Mouse (Mus musculus) lung, embryonic 14.5 days (tissue): ENCODE measurements at regions not wholly inside any gene's neighbourhood (a gene's known extent, or its start where the extent isn't known, plus 50 kb on each side); places are given as distances from the start of the nearest gene placed in this dataset. TPM values are rescaled to one million over a fixed set of nuclear protein-coding genes. Genes with fewer than 3 reads are reported as not detected.

ENCODE experiments used
- ATAC-seq: fragments of 200-750 bp; cut with Nextera tagmentation; 2 replicates; pipeline ENCODE4 v1.8.0; 2017; ENCODE audit warnings: mild to moderate bottlenecking, moderate TSS enrichment, moderate library complexity; ENCODE audit not compliant: insufficient read depth
- DNase-seq: peaks from one replicate; pipeline ENCODE4 v3.0.0-alpha.2; 2015
- H3K27ac ChIP-seq: fragments of 300-500 bp; sonication (generic); 2 replicates; pipeline ENCODE4 v1.5.1; 2014; ENCODE audit warnings: low read depth, mild to moderate bottlenecking, moderate library complexity
- H3K27me3 ChIP-seq: fragments of 300-500 bp; sonication (generic); 2 replicates; pipeline ENCODE4 v1.6.1; 2014; ENCODE audit warnings: low read length, control low read depth; ENCODE audit not compliant: insufficient read depth
- H3K36me3 ChIP-seq: fragments of 300-500 bp; sonication (generic); 2 replicates; pipeline ENCODE4 v1.6.1; 2014; ENCODE audit warnings: control low read depth; ENCODE audit not compliant: insufficient read depth
- H3K4me1 ChIP-seq: fragments of 300-500 bp; sonication (generic); 2 replicates; pipeline ENCODE4 v1.6.1; 2014; ENCODE audit warnings: antibody characterized with exemption, control low read depth; ENCODE audit not compliant: insufficient read depth
- H3K4me2 ChIP-seq: fragments of 300-500 bp; sonication (generic); 2 replicates; pipeline ENCODE4 v1.6.1; 2014; ENCODE audit warnings: mild to moderate bottlenecking
- H3K4me3 ChIP-seq: fragments of 300-500 bp; sonication (generic); 2 replicates; pipeline ENCODE4 v1.5.1; 2014; ENCODE audit warnings: low read depth, low read length
- H3K9ac ChIP-seq: fragments of 300-500 bp; sonication (generic); 2 replicates; pipeline ENCODE4 v1.6.1; 2014
- H3K9me3 ChIP-seq: fragments of 300-500 bp; sonication (generic); 2 replicates; pipeline ENCODE4 v1.6.1; 2016; ENCODE audit warnings: low read depth, low read length, control low read depth
- CTCF ChIP-seq: IDR thresholded peaks from 2 replicates; pipeline ENCODE4 v1.5.1; 2016; ENCODE audit warnings: antibody characterized with exemption, low read depth
- WGBS: fragments of 180-500 bp; shearing (Covaris S2); extraction: QIAGEN DNeasy Blood & Tissue Kit; methylation state at CpG from one replicate; pipeline ENCODE4 v1.1.7; 2014; 5-methylcytosine and 5-hydroxymethylcytosine counted together
- microRNA counts: library from miRNA; unstranded; fragments of <30 nt; microRNA quantifications from one replicate; lab custom pipeline; 2016
- microRNA-seq: library from miRNA; unstranded; fragments of <30 nt; microRNA quantifications from one replicate; pipeline ENCODE4, GENCODE M21; 2016; ENCODE audit warnings: borderline number of aligned reads

DNA sequence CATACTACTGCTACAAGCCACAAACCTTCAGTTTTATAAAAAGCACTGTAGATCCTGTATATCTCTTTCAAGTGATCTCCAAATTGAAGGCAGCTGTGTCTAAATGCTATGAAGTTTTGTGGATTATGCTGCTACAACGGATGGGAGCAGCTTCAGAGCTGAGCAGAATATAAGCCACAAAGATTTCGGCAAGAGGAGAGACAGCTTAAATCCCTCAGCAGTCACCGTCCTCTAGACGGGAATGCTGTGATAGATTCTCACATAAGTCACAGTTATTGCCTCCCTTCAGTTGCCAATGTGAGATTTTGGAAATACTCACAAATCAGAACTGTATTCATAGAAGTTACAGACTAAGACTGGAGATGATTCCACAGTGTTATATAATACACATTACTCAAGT, 76.3 kb upstream of the Ccdc85a start:
- DNase-seq: peak; percentile 6
- no peak for ATAC-seq
- H3K36me3 ChIP-seq: no peaks in the 10 kb centered on the region
- H3K27ac ChIP-seq: no peak overlapping the region
- no peak overlapping the region for H3K4me3 ChIP-seq
- 35% methylated on average over 4 of the region's 4 CpGs for WGBS
- no peak overlapping the region for H3K4me2 ChIP-seq
- no peak for TF ChIP-seq CTCF
- no peaks in the 10 kb centered on the region for H3K27me3 ChIP-seq
- H3K9me3 ChIP-seq: no peaks in the 10 kb centered on the region
- H3K4me1 ChIP-seq: no peaks in the 10 kb centered on the region
- H3K9ac ChIP-seq: no peak overlapping the region

DNA sequence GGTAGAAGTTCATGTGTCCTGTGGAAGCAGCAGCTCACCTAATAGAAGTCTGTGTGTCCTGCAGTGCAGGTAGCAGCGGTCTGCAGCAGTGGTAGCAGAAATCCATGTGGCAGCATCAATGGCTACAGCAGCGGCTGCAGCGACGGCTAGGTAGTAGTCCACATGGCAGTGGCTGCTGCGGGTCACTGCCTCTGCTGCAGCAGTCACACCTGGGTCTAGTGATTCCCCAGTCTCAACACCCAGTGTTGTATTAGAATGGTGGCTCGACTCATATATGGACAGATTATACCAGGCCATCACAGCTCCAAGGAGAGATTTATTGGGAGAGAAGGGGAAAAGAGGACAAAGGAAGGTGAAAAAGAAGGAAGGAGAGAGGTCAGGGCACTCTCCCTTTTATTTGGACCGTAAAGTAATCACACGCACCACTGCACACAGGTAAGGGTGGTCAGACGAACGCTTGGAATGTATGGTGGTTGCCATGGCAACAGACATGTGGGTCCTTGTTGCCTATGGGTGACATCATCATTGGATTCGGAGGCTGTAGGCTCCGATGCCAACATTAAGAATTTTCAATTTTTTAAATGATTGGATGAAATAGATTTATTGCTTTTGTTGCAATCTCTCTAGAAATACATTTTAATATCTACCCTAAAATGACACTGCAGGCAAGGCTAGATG, 71.2 kb upstream of the Ccdc85a start:
- H3K36me3 ChIP-seq: no peaks in the 10 kb centered on the region
- no peak for DNase-seq
- no peaks in the 10 kb centered on the region for H3K9me3 ChIP-seq
- H3K27me3 ChIP-seq: no peaks in the 10 kb centered on the region
- ATAC-seq: no peak
- 81% methylated on average over 12 of the region's 12 CpGs for WGBS
- no peak overlapping the region for H3K4me3 ChIP-seq
- no peak overlapping the region for H3K9ac ChIP-seq
- TF ChIP-seq CTCF: no peak
- H3K4me2 ChIP-seq: no peak overlapping the region
- H3K4me1 ChIP-seq: no peaks in the 10 kb centered on the region
- no peak overlapping the region for H3K27ac ChIP-seq

DNA sequence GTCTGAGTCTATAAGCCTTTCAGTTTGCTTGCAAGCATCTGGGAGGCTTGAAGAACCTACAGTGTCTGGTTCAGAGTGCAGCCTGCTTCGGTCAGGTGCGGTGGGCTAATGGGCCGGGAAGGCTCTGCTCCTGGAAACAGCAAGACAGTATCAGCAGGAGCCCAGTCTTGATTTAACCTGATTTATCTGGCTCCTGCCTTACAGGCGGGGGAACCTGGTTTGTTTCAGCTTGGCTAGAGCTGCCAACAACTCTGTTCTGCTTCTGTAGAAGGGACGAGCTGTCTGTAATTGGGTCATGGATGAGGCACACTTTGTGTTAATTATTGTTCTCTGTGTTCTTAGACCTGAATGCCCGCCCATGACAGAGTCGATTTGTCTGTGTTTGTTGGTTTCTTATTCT, 65.3 kb upstream of the Ccdc85a start:
- H3K27ac ChIP-seq: no peak overlapping the region
- no peaks in the 10 kb centered on the region for H3K9me3 ChIP-seq
- H3K27me3 ChIP-seq: no peaks in the 10 kb centered on the region
- DNase-seq (no peak), ATAC-seq (no peak)
- 86% methylated on average over 7 of the region's 7 CpGs for WGBS
- no peak overlapping the region for H3K9ac ChIP-seq
- H3K36me3 ChIP-seq: no peaks in the 10 kb centered on the region
- H3K4me2 ChIP-seq: no peak overlapping the region
- no peak overlapping the region for H3K4me3 ChIP-seq
- TF ChIP-seq CTCF: no peak
- no peaks in the 10 kb centered on the region for H3K4me1 ChIP-seq

DNA sequence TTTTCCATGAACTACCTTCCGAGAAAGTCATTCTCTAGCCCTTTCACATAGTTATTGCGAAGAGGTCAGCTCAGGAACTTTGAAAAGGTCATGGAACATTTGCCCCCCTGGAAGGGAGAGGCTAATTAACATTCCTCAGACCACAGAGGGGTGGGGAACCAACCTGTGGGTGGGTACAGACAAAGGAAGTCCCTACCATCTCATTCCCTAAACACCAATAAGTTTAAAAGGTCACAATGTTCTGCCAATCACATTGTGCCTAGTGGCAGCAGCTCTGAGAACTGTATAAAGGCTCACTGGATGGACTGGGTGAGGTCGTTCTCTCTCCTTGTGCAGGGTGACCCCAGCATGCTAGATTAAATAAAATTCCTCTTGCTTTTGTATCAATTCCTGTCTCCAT, 64.8 kb upstream of the Ccdc85a start:
- WGBS: 55% methylated on average over 3 of the region's 3 CpGs
- no peak for DNase-seq

DNA sequence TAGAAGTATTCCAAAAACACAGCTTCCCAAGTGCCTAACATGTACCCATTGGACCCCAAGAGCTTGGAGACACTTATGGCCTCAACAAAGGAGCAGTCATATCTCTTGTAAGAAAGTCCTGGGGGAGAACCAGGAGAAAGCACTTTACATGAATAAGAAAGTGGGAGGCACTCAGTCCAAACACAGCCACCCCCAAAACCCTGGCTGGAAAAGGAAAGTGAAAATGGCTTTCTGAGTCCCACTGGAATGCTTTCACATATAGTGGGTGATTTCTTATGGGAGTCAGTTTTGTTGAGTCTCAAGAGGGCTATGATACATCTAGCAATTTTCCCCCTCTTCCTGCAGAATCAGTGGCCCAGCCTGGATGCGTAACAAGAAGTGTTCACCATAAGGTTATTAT, 55.0 kb upstream of the Ccdc85a start:
- Histone ChIP-seq H3K4me2 (no peak overlapping the region), H3K4me3 (no peak overlapping the region), H3K9me3 (no peaks in the 10 kb centered on the region), H3K36me3 (no peaks in the 10 kb centered on the region), H3K27ac (no peak overlapping the region), H3K27me3 (no peaks in the 10 kb centered on the region), H3K9ac (no peak overlapping the region), H3K4me1 (no peaks in the 10 kb centered on the region)
- ATAC-seq (no peak), DNase-seq (no peak)
- 89% methylated on average over 1 of the region's 1 CpGs for WGBS
- no peak for TF ChIP-seq CTCF

More for the DNA sequence above, 64.8 kb upstream of the Ccdc85a start:
- no peak for ATAC-seq
- Histone ChIP-seq H3K36me3 (no peaks in the 10 kb centered on the region), H3K27ac (no peak overlapping the region), H3K4me2 (no peak overlapping the region), H3K4me3 (no peak overlapping the region), H3K9ac (no peak overlapping the region), H3K27me3 (no peaks in the 10 kb centered on the region), H3K9me3 (no peaks in the 10 kb centered on the region), H3K4me1 (no peaks in the 10 kb centered on the region)
- TF ChIP-seq CTCF: no peak

DNA sequence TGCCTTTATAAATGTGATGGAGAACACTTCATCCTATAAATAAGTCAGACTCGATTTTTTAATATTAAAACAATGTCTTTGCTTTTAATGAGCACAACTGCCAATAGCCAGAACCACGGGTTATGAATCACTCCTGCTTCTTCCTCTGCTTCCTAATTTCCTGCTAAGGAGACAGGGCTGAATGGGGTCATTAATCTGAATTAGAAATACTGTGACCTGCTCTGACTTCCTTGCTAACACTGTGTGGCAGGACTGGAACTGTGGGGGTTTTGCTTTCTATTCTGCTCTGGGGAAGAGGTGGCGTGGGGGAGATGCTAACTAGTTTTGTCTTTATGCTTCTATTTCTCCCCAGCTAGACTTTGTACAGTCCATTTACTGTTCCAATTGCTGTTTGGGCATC, 52.6 kb upstream of the Ccdc85a start:
- Histone ChIP-seq H3K4me1 (no peaks in the 10 kb centered on the region), H3K36me3 (no peaks in the 10 kb centered on the region), H3K4me2 (no peak overlapping the region), H3K27me3 (no peaks in the 10 kb centered on the region), H3K4me3 (no peak overlapping the region), H3K9me3 (no peaks in the 10 kb centered on the region), H3K27ac (no peak overlapping the region), H3K9ac (no peak overlapping the region)
- no peak for TF ChIP-seq CTCF
- no peak for DNase-seq
- ATAC-seq: no peak
- WGBS: 52% methylated on average over 3 of the region's 3 CpGs

MicroRNAs in the stretch of these regions (microRNA counts, 519-probe panel; counts per million panel counts)
- microRNA mmu-miR-216a (lab: Ali Mortazavi, UCI) (1,858 counts per million, percentile 18 among the panel's probes with 10 or more counts), microRNA mmu-miR-216b (lab: Ali Mortazavi, UCI) (30.5 counts per million), microRNA mmu-miR-217 (lab: Ali Mortazavi, UCI) (30.5 counts per million)

Small RNA genes lying in the stretch of these regions (microRNA-seq; reads per million reads assigned to microRNA genes)
- gene Mir216a: not detected
- not detected for gene Mir216b
- gene Mir216c: not detected
- gene Mir217: 1.2 reads per million
